Mouse (Mus musculus): ENCODE data around the gene Gata1. TPM values are rescaled to one million over a fixed set of nuclear protein-coding genes. Genes with fewer than 3 reads are reported as not detected.

Gata1 gene
- polyA plus RNA-seq, 1 experiment from 2014 or later, result not detected

DNA sequence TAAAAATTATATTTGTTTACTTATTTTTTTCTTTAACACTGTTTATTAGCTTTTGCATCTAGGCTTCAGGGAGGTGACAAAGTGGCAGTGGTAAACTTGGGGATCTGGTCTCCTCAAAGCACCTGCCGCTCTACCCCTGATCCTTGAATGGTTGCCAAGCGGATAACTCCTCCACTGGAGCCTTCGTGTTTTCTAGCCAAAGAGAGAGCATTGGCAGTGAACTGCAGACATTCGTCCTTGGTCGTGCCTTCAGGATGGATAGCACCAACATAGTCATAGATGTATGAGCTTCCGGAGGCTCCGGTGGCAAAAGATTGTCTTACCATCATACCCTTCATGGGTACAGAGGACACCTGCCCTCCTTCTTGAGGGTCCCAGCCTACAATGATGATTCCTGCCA is 27.8 kb downstream of the Gata1 start:
- no peak overlapping the region for H3K4me3 ChIP-seq (ENCODE audit: low read depth, low read length)
- H3K27me3 ChIP-seq (replicated peaks; ENCODE audit: control insufficient read depth, insufficient read depth, low read length), result no peaks in the 10 kb centered on the region
- ATAC-seq, result no peak
- H3K36me3 ChIP-seq (ENCODE audit: control insufficient read depth, insufficient read depth), result no peaks in the 10 kb centered on the region
- no peaks in the 10 kb centered on the region for H3K9me3 ChIP-seq (ENCODE audit: control insufficient read depth)
- no peak overlapping the region for H3K9ac ChIP-seq (ENCODE audit: low read depth, low read length)
- TF ChIP-seq CTCF (IDR thresholded peaks at IDR 0.05; ENCODE audit: low read depth), result no peak
- H3K4me1 ChIP-seq (replicated peaks; ENCODE audit: control insufficient read depth, insufficient read depth, low read length), result no peaks in the 10 kb centered on the region
- WGBS, result 86% methylated on average over 7 of the region's 7 CpGs
- no peak overlapping the region for H3K27ac ChIP-seq (ENCODE audit: low read depth, low read length)
- no peak overlapping the region for H3K4me2 ChIP-seq (replicated peaks; ENCODE audit: low read depth)

- no peak overlapping the region for H3K27ac ChIP-seq (ENCODE audit: low read depth, low read length)
Observed at GRCm38 (mm10) chrX:7947900-7948492, 29.9 kb downstream of the Gata1 start.

DNA sequence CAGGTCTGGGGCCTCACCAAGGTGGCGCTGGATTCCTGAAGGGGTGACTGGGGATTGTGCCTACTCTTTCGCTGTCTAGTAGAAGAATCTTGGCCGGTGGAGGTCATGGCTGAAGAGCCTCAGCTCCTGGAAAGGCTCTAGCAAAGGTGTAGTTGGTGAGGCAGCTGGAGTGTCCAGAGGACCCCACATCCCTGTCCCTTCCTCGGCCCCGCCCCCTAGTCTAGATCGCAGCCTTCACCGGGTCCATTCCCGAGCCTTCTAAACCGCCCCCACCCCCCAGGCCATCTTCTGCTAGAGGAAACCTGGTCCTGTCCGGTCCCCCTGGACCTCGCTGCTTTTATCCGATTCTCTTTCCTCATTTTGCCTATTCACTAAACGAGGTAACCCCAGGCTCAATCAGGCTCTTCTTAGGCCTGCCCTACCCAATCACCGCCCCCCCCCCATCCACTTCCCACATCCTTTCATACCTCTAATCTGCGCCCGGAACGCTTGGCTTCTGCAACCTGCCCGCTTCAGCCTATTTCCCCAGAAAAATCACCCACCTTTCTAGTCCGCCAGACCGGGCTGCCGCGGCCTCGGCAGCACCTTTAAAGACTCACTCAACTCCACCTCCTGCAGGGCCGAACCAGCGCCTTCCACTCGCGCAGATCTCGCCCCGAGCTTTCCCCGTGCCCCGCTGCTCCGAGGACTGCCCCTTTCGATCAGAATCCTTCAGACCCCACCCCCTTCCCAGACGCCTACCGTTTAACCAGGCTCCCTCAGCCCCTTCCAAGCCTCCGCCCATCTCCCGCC is 30.6 kb downstream of the Gata1 start, which contains the start of gene Hdac6:
Gene Hdac6 (minus strand): TSS at position 782 of the 792 bp plus-strand sequence.
- WGBS, result 27% methylated on average over 36 of the region's 37 CpGs
- peak within 1 kb of the TSS; percentile 43 for H3K4me3 ChIP-seq (ENCODE audit: low read depth, low read length)
- peak within 1 kb of the TSS; percentile 45 for H3K9ac ChIP-seq (ENCODE audit: low read depth, low read length)
- H3K27ac ChIP-seq (ENCODE audit: low read depth, low read length), result no peak within 1 kb of the TSS
- peak within 1 kb of the TSS; percentile 63 for H3K4me2 ChIP-seq (replicated peaks; ENCODE audit: low read depth)
- H3K36me3 ChIP-seq (ENCODE audit: control insufficient read depth, insufficient read depth), result no peaks in the 10 kb centered on the region
- peak; percentile 8 for ATAC-seq
- no peaks in the 10 kb centered on the region for H3K27me3 ChIP-seq (replicated peaks; ENCODE audit: control insufficient read depth, insufficient read depth, low read length)
- TF ChIP-seq CTCF (IDR thresholded peaks at IDR 0.05; ENCODE audit: low read depth), result no peak
- no peaks in the 10 kb centered on the region for H3K9me3 ChIP-seq (ENCODE audit: control insufficient read depth)
- H3K4me1 ChIP-seq (replicated peaks; ENCODE audit: control insufficient read depth, insufficient read depth, low read length), result no peaks in the 10 kb centered on the region

More at GRCm38 (mm10) chrX:7947900-7948492, 29.9 kb downstream of the Gata1 start:
- TF ChIP-seq CTCF (IDR thresholded peaks at IDR 0.05; ENCODE audit: low read depth), result no peak
- Histone ChIP-seq H3K9ac (ENCODE audit: low read depth, low read length) (peak overlapping the region; percentile 45), H3K36me3 (ENCODE audit: control insufficient read depth, insufficient read depth) (no peaks in the 10 kb centered on the region), H3K4me2 (replicated peaks; ENCODE audit: low read depth) (peak overlapping the region; percentile 63), H3K4me1 (replicated peaks; ENCODE audit: control insufficient read depth, insufficient read depth, low read length) (no peaks in the 10 kb centered on the region), H3K9me3 (ENCODE audit: control insufficient read depth) (no peaks in the 10 kb centered on the region), H3K4me3 (ENCODE audit: low read depth, low read length) (peak overlapping the region; percentile 43), H3K27me3 (replicated peaks; ENCODE audit: control insufficient read depth, insufficient read depth, low read length) (no peaks in the 10 kb centered on the region)
- 22% methylated on average over 38 of the region's 38 CpGs for WGBS
- peak; percentile 99 for ATAC-seq

- no peak for ATAC-seq
- Histone ChIP-seq H3K9ac (ENCODE audit: low read depth, low read length) (no peak overlapping the region), H3K4me1 (replicated peaks; ENCODE audit: control insufficient read depth, insufficient read depth, low read length) (no peaks in the 10 kb centered on the region), H3K27ac (ENCODE audit: low read depth, low read length) (no peak overlapping the region), H3K4me2 (replicated peaks; ENCODE audit: low read depth) (no peak overlapping the region), H3K27me3 (replicated peaks; ENCODE audit: control insufficient read depth, insufficient read depth, low read length) (no peaks in the 10 kb centered on the region), H3K4me3 (ENCODE audit: low read depth, low read length) (no peak overlapping the region), H3K9me3 (ENCODE audit: control insufficient read depth) (no peaks in the 10 kb centered on the region), H3K36me3 (ENCODE audit: control insufficient read depth, insufficient read depth) (no peaks in the 10 kb centered on the region)
- 66% methylated on average over 8 of the region's 8 CpGs for WGBS
- TF ChIP-seq CTCF (IDR thresholded peaks at IDR 0.05; ENCODE audit: low read depth), result no peak
Observed at GRCm38 (mm10) chrX:7945618-7946017, 32.3 kb downstream of the Gata1 start.

DNA sequence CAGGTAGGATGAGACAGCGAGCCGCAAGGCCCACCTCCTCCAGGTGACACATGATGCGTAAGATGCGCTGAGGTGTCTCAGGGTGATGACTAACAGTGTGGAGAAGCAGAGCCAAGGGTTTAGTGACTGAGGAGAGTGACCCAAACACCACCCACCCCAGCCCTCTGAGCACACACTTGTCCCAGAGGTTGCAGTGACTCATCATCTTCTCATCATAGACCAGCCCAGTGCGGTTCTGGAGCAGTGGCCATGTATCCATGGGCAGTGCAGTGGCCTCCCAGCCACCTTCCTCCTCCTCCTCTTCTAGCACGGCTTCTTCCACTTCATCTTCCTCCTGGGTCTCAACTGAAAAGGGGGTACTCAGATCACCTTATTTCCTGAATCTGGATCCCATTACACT is 40.2 kb downstream of the Gata1 start:
- WGBS, result 97% methylated on average over 6 of the region's 6 CpGs
- H3K27me3 ChIP-seq (replicated peaks; ENCODE audit: control insufficient read depth, insufficient read depth, low read length), result no peaks in the 10 kb centered on the region
- no peak overlapping the region for H3K27ac ChIP-seq (ENCODE audit: low read depth, low read length)
- TF ChIP-seq CTCF (IDR thresholded peaks at IDR 0.05; ENCODE audit: low read depth), result no peak
- H3K4me2 ChIP-seq (replicated peaks; ENCODE audit: low read depth), result no peak overlapping the region
- H3K9ac ChIP-seq (ENCODE audit: low read depth, low read length), result no peak overlapping the region
- no peaks in the 10 kb centered on the region for H3K4me1 ChIP-seq (replicated peaks; ENCODE audit: control insufficient read depth, insufficient read depth, low read length)
- no peaks in the 10 kb centered on the region for H3K9me3 ChIP-seq (ENCODE audit: control insufficient read depth)
- no peak for ATAC-seq
- no peaks in the 10 kb centered on the region; the same call in 1 of the 2 replicates for H3K36me3 ChIP-seq (ENCODE audit: control insufficient read depth, insufficient read depth)
- no peak overlapping the region for H3K4me3 ChIP-seq (ENCODE audit: low read depth, low read length)

- no peak overlapping the region for H3K9ac ChIP-seq (ENCODE audit: low read depth, low read length)
- peak; percentile 47 for TF ChIP-seq CTCF (IDR thresholded peaks at IDR 0.05; ENCODE audit: low read depth)
- ATAC-seq, result no peak
- H3K27ac ChIP-seq (ENCODE audit: low read depth, low read length), result no peak overlapping the region
- no peaks in the 10 kb centered on the region for H3K9me3 ChIP-seq (ENCODE audit: control insufficient read depth)
- no peaks in the 10 kb centered on the region for H3K4me1 ChIP-seq (replicated peaks; ENCODE audit: control insufficient read depth, insufficient read depth, low read length)
- no peak overlapping the region for H3K4me2 ChIP-seq (replicated peaks; ENCODE audit: low read depth)
- H3K4me3 ChIP-seq (ENCODE audit: low read depth, low read length), result no peak overlapping the region
- WGBS, result 64% methylated on average over 10 of the region's 11 CpGs
- H3K36me3 ChIP-seq (ENCODE audit: control insufficient read depth, insufficient read depth), result no peaks in the 10 kb centered on the region; the same call in 1 of the 2 replicates
- no peaks in the 10 kb centered on the region for H3K27me3 ChIP-seq (replicated peaks; ENCODE audit: control insufficient read depth, insufficient read depth, low read length)
Observed at GRCm38 (mm10) chrX:7936874-7937273, 41.0 kb downstream of the Gata1 start.

Measured in intestine, postnatal 0 days (tissue).